Mouse (Mus musculus): ENCODE results near the gene Abl1. TPM values are rescaled to one million over a fixed set of nuclear protein-coding genes. Genes with fewer than 3 reads are reported as not detected.
"Not testable (repeated sequence)": the region's sequence is repeated elsewhere in the genome, so short reads cannot be mapped to it uniquely, and the experiment has no call there.

Gene Abl1
- polyA plus RNA-seq, 1 experiment from 2014 or later: 30.2 TPM

GRCm38 (mm10) chr2:31662939-31663803 is 25.0 kb upstream of the Abl1 start:
- 46% methylated on average over 8 of the region's 8 CpGs for WGBS
- 0 out of 2 replicates have a peak, but pooled peaks cover 4% of the 10 kb centered on the region for H3K27me3 ChIP-seq (replicated peaks)
- H3K27ac ChIP-seq: no peak overlapping the region
- no peaks in the 10 kb centered on the region for H3K9me3 ChIP-seq
- ATAC-seq (ENCODE audit: insufficient read depth, low FRiP score, low read depth): peak; percentile 43; the same call in 1 of the 2 replicates
- H3K4me2 ChIP-seq: no peak overlapping the region
- H3K4me3 ChIP-seq (replicated peaks): no peak overlapping the region
- H3K36me3 ChIP-seq: no peaks in the 10 kb centered on the region
- H3K4me1 ChIP-seq: no peaks in the 10 kb centered on the region
- H3K9ac ChIP-seq: no peak overlapping the region

- no peak overlapping the region for H3K27ac ChIP-seq
- ATAC-seq (ENCODE audit: insufficient read depth, low FRiP score, low read depth): no peak
- H3K4me1 ChIP-seq: no peaks in the 10 kb centered on the region
- 0 out of 2 replicates have a peak, but pooled peaks cover 4% of the 10 kb centered on the region for H3K27me3 ChIP-seq (replicated peaks)
- no peaks in the 10 kb centered on the region for H3K36me3 ChIP-seq
- no peak overlapping the region for H3K4me2 ChIP-seq
- WGBS: 77% methylated on average over 1 of the region's 1 CpGs
- no peak overlapping the region for H3K4me3 ChIP-seq (replicated peaks)
- no peak overlapping the region for H3K9ac ChIP-seq
- no peaks in the 10 kb centered on the region for H3K9me3 ChIP-seq
Observed at GRCm38 (mm10) chr2:31663804-31664180, 24.4 kb upstream of the Abl1 start.

- Histone ChIP-seq H3K4me3 (replicated peaks) (no peak overlapping the region), H3K9ac (no peak overlapping the region), H3K4me1 (peaks cover 5% of the 10 kb centered on the region; the same call in 1 of the 2 replicates), H3K9me3 (no peaks in the 10 kb centered on the region), H3K27me3 (replicated peaks) (0 out of 2 replicates have a peak, but pooled peaks cover 4% of the 10 kb centered on the region), H3K27ac (no peak overlapping the region), H3K4me2 (no peak overlapping the region), H3K36me3 (no peaks in the 10 kb centered on the region)
- ATAC-seq (ENCODE audit: insufficient read depth, low FRiP score, low read depth): no peak
- WGBS: 33% methylated on average over 4 of the region's 4 CpGs
Observed at GRCm38 (mm10) chr2:31667332-31667731, 20.8 kb upstream of the Abl1 start.

GRCm38 (mm10) chr2:31670551-31671035 is 17.6 kb upstream of the Abl1 start, which contains the start of gene Exosc2:
Gene Exosc2 (plus strand): TSS chr2:31670715.
- H3K4me1 ChIP-seq: peaks cover 6% of the 10 kb centered on the region; the same call in 1 of the 2 replicates
- H3K9ac ChIP-seq: peak within 1 kb of the TSS; percentile 57
- under 1% methylated on average over 27 of the region's 27 CpGs for WGBS
- peak within 1 kb of the TSS; percentile 65 for H3K4me3 ChIP-seq (replicated peaks)
- H3K4me2 ChIP-seq: peak within 1 kb of the TSS; percentile 77
- H3K27ac ChIP-seq: peak within 1 kb of the TSS; percentile 84
- H3K9me3 ChIP-seq: no peaks in the 10 kb centered on the region
- H3K27me3 ChIP-seq (replicated peaks): 0 out of 2 replicates have a peak, but pooled peaks cover 4% of the 10 kb centered on the region
- H3K36me3 ChIP-seq: peaks cover 22% of the 10 kb centered on the region; the same call in 1 of the 2 replicates
- ATAC-seq (ENCODE audit: insufficient read depth, low FRiP score, low read depth): peak; percentile 97

- ATAC-seq (ENCODE audit: insufficient read depth, low FRiP score, low read depth): no peak
- Histone ChIP-seq H3K9me3 (no peaks in the 10 kb centered on the region), H3K36me3 (peaks cover 57% of the 10 kb centered on the region), H3K4me3 (replicated peaks) (no peak overlapping the region), H3K9ac (no peak overlapping the region), H3K4me1 (no peaks in the 10 kb centered on the region), H3K4me2 (no peak overlapping the region), H3K27ac (no peak overlapping the region), H3K27me3 (replicated peaks) (no peaks in the 10 kb centered on the region)
- WGBS: 91% methylated on average over 6 of the region's 6 CpGs
Observed at GRCm38 (mm10) chr2:31678641-31679040, 9.5 kb upstream of the Abl1 start.

GRCm38 (mm10) chr2:31681051-31681707 is 7.0 kb upstream of the Abl1 start:
- not testable (repeated sequence) for H3K27ac ChIP-seq; H3K4me1 ChIP-seq; H3K4me2 ChIP-seq; H3K4me3 ChIP-seq (replicated peaks); H3K9ac ChIP-seq; ATAC-seq (ENCODE audit: insufficient read depth, low FRiP score, low read depth); H3K9me3 ChIP-seq; H3K27me3 ChIP-seq (replicated peaks)
- peaks cover 33% of the 10 kb centered on the region for H3K36me3 ChIP-seq
- WGBS: 82% methylated on average over 15 of the region's 15 CpGs

- Histone ChIP-seq H3K9ac (no peak overlapping the region), H3K4me3 (replicated peaks) (no peak overlapping the region), H3K36me3 (peaks cover 27% of the 10 kb centered on the region), H3K4me1 (no peaks in the 10 kb centered on the region), H3K27me3 (replicated peaks) (no peaks in the 10 kb centered on the region), H3K4me2 (no peak overlapping the region), H3K9me3 (no peaks in the 10 kb centered on the region), H3K27ac (no peak overlapping the region)
- no peak for ATAC-seq (ENCODE audit: insufficient read depth, low FRiP score, low read depth)
- WGBS: 79% methylated on average over 6 of the region's 6 CpGs
Observed at GRCm38 (mm10) chr2:31681731-31682235, 6.4 kb upstream of the Abl1 start.

GRCm38 (mm10) chr2:31683666-31684065 is 4.5 kb upstream of the Abl1 start:
- H3K36me3 ChIP-seq: peaks cover 15% of the 10 kb centered on the region
- H3K4me2 ChIP-seq: no peak overlapping the region
- no peaks in the 10 kb centered on the region for H3K4me1 ChIP-seq
- H3K9me3 ChIP-seq: no peaks in the 10 kb centered on the region
- no peak overlapping the region for H3K4me3 ChIP-seq (replicated peaks)
- whole genome bisulfite sequencing: 21% methylated on average over 2 of the region's 2 CpGs
- H3K9ac ChIP-seq: no peak overlapping the region
- no peak overlapping the region for H3K27ac ChIP-seq
- no peaks in the 10 kb centered on the region for H3K27me3 ChIP-seq (replicated peaks)
- ATAC-seq (ENCODE audit: insufficient read depth, low FRiP score, low read depth): no peak

GRCm38 (mm10) chr2:31689045-31689444 is 869 bp downstream of the Abl1 start:
- peak overlapping the region; percentile 76 for H3K4me2 ChIP-seq
- under 1% methylated on average over 12 of the region's 12 CpGs for WGBS
- H3K27me3 ChIP-seq (replicated peaks): no peaks in the 10 kb centered on the region
- H3K4me1 ChIP-seq: peaks cover 17% of the 10 kb centered on the region
- 0 out of 2 replicates have a peak, but pooled peaks cover under 1% of the 10 kb centered on the region for H3K36me3 ChIP-seq
- peak overlapping the region; percentile 99 for H3K4me3 ChIP-seq (replicated peaks)
- no peaks in the 10 kb centered on the region for H3K9me3 ChIP-seq
- peak overlapping the region; percentile 95 for H3K27ac ChIP-seq
- ATAC-seq (ENCODE audit: insufficient read depth, low FRiP score, low read depth): no peak
- H3K9ac ChIP-seq: peak overlapping the region; percentile 94

- peak overlapping the region; percentile 76 for H3K4me2 ChIP-seq
- ATAC-seq (ENCODE audit: insufficient read depth, low FRiP score, low read depth): no peak
- 34% methylated on average over 3 of the region's 3 CpGs for WGBS
- H3K4me3 ChIP-seq (replicated peaks): peak overlapping the region; percentile 99
- H3K36me3 ChIP-seq: 0 out of 2 replicates have a peak, but pooled peaks cover 3% of the 10 kb centered on the region
- H3K27ac ChIP-seq: no peak overlapping the region
- no peaks in the 10 kb centered on the region for H3K27me3 ChIP-seq (replicated peaks)
- no peak overlapping the region for H3K9ac ChIP-seq
- no peaks in the 10 kb centered on the region for H3K9me3 ChIP-seq
- peaks cover 17% of the 10 kb centered on the region for H3K4me1 ChIP-seq
Observed at GRCm38 (mm10) chr2:31690063-31690462, 1.9 kb downstream of the Abl1 start.

- Histone ChIP-seq H3K9ac (no peak overlapping the region), H3K27ac (no peak overlapping the region), H3K4me1 (no peaks in the 10 kb centered on the region), H3K9me3 (no peaks in the 10 kb centered on the region), H3K4me2 (no peak overlapping the region), H3K27me3 (replicated peaks) (no peaks in the 10 kb centered on the region), H3K36me3 (0 out of 2 replicates have a peak, but pooled peaks cover 3% of the 10 kb centered on the region), H3K4me3 (replicated peaks) (no peak overlapping the region)
- ATAC-seq (ENCODE audit: insufficient read depth, low FRiP score, low read depth): no peak
Observed at GRCm38 (mm10) chr2:31698209-31698608, 10.0 kb downstream of the Abl1 start.

All from stomach, embryonic 15.5 days (tissue).